Comparison of ENCODE assay signal across 14 mouse cellular contexts in the genomic region with DNA sequence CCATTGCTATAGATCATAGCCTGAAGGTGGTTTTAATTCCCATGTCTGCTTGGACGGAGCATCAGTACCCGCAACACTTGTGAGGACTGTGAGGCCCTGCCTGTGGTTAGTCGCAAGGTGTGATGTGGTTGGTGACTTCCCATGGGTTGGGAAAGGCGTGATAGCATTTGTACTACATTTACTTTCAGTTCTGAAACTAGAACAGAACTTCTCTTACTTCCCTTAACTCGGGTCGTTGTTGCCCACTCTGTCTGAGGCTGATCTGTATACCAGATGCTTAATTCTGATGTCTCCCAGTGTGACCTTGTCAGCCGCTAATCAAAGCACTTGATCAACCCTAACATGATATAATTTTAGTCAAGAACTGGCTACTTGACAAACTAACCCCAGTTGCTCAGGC. TPM values are rescaled to one million over a fixed set of nuclear protein-coding genes. Genes with fewer than 3 reads are reported as not detected.
DNase-seq lines count a peak whose midpoint lies in the region; ATAC-seq and TF ChIP-seq lines count a peak whose summit lies in the region.
"Had no signal": no experiment of that assay in that cellular context is flagged by ENCODE, and none has a peak within 500 bp of the region (broad histone marks: within the 10 kb centered on the region; RNA-seq: fewer than 3 reads in every experiment).

No protein-coding gene starts in this region.

- WGBS in thymus, adult 2 months = 10% methylated on average over 7 of the region's 7 CpGs
- 93% methylated on average over 7 of the region's 7 CpGs for WGBS in forebrain, embryonic 15.5 days
- 91% methylated on average over 7 of the region's 7 CpGs for WGBS in limb, embryonic 10.5 days

- H3K27me3 ChIP-seq in thymus, adult 2 months (ENCODE audit: control insufficient read depth, insufficient read depth, low read length) = no peaks in the 10 kb centered on the region
- H3K27me3 ChIP-seq in forebrain, embryonic 15.5 days = no peaks in the 10 kb centered on the region
- no peaks in the 10 kb centered on the region for H3K27me3 ChIP-seq in limb, embryonic 10.5 days (ENCODE audit: low read depth, poor library complexity, severe bottlenecking)
- H3K27me3 ChIP-seq: embryonic facial prominence, embryonic 15.5 days had no signal

- no peaks in the 10 kb centered on the region for H3K9me3 ChIP-seq in forebrain, embryonic 15.5 days
- no peaks in the 10 kb centered on the region for H3K9me3 ChIP-seq in limb, embryonic 10.5 days (replicated peaks)
- H3K9me3 ChIP-seq: embryonic facial prominence, embryonic 15.5 days had no signal

- H3K4me2 ChIP-seq in forebrain, embryonic 15.5 days (replicated peaks) = no peak overlapping the region
- H3K4me2 ChIP-seq: embryonic facial prominence, embryonic 15.5 days had no signal

- peak; percentile 33 for DNase-seq in thymus, adult 2 months
- no peak for DNase-seq in thymus, adult 18-20 months
- peak; percentile 65 for DNase-seq in induced T-regulatory cell, adult 2 months (ENCODE audit: low read depth)
- DNase-seq in right cerebral cortex, postnatal 25 days = no peak
- DNase-seq in limb, embryonic 10.5 days (ENCODE audit: low spot score) = no peak
- DNase-seq in frontal cortex, postnatal 25 days (ENCODE audit: low spot score in 2 of 2) = no peak
- DNase-seq: adrenal gland, postnatal 10 days; forebrain, postnatal 0 days; gastrocnemius, postnatal 25 days had no signal

- H3K36me3 ChIP-seq in thymus, adult 2 months (ENCODE audit: control insufficient read depth, insufficient read depth, low read length) = no peaks in the 10 kb centered on the region
- no peaks in the 10 kb centered on the region for H3K36me3 ChIP-seq in forebrain, embryonic 15.5 days
- 0 out of 2 replicates have a peak, but pooled peaks cover 8% of the 10 kb centered on the region for H3K36me3 ChIP-seq in limb, embryonic 10.5 days
- H3K36me3 ChIP-seq: embryonic facial prominence, embryonic 15.5 days had no signal

- TF ChIP-seq POLR2A in thymus, adult 2 months (IDR thresholded peaks at IDR 0.05; ENCODE audit: control insufficient read depth, extremely low read depth, insufficient read depth, low read length, poor library complexity) = no peak

- H3K4me1 ChIP-seq in thymus, adult 2 months (replicated peaks; ENCODE audit: control insufficient read depth, insufficient read depth, low read length) = peaks cover 16% of the 10 kb centered on the region
- peaks cover 8% of the 10 kb centered on the region for H3K4me1 ChIP-seq in forebrain, embryonic 15.5 days
- H3K4me1 ChIP-seq in limb, embryonic 10.5 days = peaks cover 22% of the 10 kb centered on the region

- H3K9ac ChIP-seq in forebrain, embryonic 15.5 days (replicated peaks) = no peak overlapping the region
- H3K9ac ChIP-seq: embryonic facial prominence, embryonic 15.5 days; forebrain, postnatal 0 days had no signal

- ATAC-seq in megakaryocyte-erythroid progenitor cell, adult 5-6 weeks (replicated peaks; ENCODE audit: low FRiP score, low TSS enrichment, poor library complexity, severe bottlenecking) = peak; percentile 31
- no peak for ATAC-seq in forebrain, embryonic 15.5 days (replicated peaks)
- ATAC-seq: forebrain, postnatal 0 days had no signal

- no peak overlapping the region for H3K4me3 ChIP-seq in thymus, adult 2 months (ENCODE audit: control insufficient read depth, insufficient read depth, low read length)
- H3K4me3 ChIP-seq in forebrain, embryonic 15.5 days = no peak overlapping the region
- no peak overlapping the region for H3K4me3 ChIP-seq in limb, embryonic 10.5 days
- H3K4me3 ChIP-seq: embryonic facial prominence, embryonic 15.5 days; myocyte had no signal

- no peak for TF ChIP-seq CTCF in thymus, adult 2 months (IDR thresholded peaks at IDR 0.05; ENCODE audit: borderline replicate concordance, control insufficient read depth, extremely low read depth, insufficient read depth, low read length, poor library complexity)

- H3K27ac ChIP-seq in thymus, adult 2 months (ENCODE audit: control insufficient read depth, insufficient read depth, low read length) = no peak overlapping the region
- H3K27ac ChIP-seq in forebrain, embryonic 15.5 days (replicated peaks) = no peak overlapping the region
- no peak overlapping the region for H3K27ac ChIP-seq in limb, embryonic 10.5 days
- H3K27ac ChIP-seq: embryonic facial prominence, embryonic 15.5 days had no signal

RNA-seq across cellular contexts. Expression of gene Gm20503, which starts 6.2 kb away (rescaled TPM):
- not detected in 2 replicates for polyA plus RNA-seq in thymus, adult 2 months (2012; rRNA removed)
- not detected in 2 replicates for total RNA-seq in megakaryocyte-erythroid progenitor cell, adult 5-6 weeks (2014; fragmentation: Nextera tagmentation)
- not detected in 2 replicates for total RNA-seq in megakaryocyte-erythroid progenitor cell, adult 5-6 weeks (2017)
- polyA plus RNA-seq in forebrain, embryonic 15.5 days (2015; fragmentation: Nextera tagmentation; extraction: Ambion mirVana) = 3.6 and 5.9 TPM in 2 replicates
- 9.3 and 9.8 TPM in 2 replicates for polyA plus RNA-seq in limb, embryonic 10.5 days (2016; fragmentation: Nextera tagmentation; extraction: Ambion mirVana)
- total RNA-seq: forebrain, postnatal 0 days had no signal
- polyA plus RNA-seq: large intestine, adult 2 months had no signal

RNA-seq across cellular contexts. Expression of gene Dnajc25, which starts 14.3 kb away (rescaled TPM):
- polyA plus RNA-seq in thymus, adult 2 months (2012; rRNA removed) = 2.3 and 3.1 TPM in 2 replicates
- 10.3 and 10.5 TPM in 2 replicates for total RNA-seq in megakaryocyte-erythroid progenitor cell, adult 5-6 weeks (2014; fragmentation: Nextera tagmentation)
- total RNA-seq in megakaryocyte-erythroid progenitor cell, adult 5-6 weeks (2017) = 24.5 and 44.0 TPM in 2 replicates
- 3.3 and 5.1 TPM in 2 replicates for polyA plus RNA-seq in forebrain, embryonic 15.5 days (2015; fragmentation: Nextera tagmentation; extraction: Ambion mirVana)
- polyA plus RNA-seq in limb, embryonic 10.5 days (2016; fragmentation: Nextera tagmentation; extraction: Ambion mirVana) = 5.5 and 8.3 TPM in 2 replicates

RNA-seq across cellular contexts. Expression of gene Ptgr1, which starts 22.3 kb away (rescaled TPM):
- polyA plus RNA-seq in thymus, adult 2 months (2012; rRNA removed) = 3.0 and 3.4 TPM in 2 replicates
- 5.0 and 14.5 TPM in 2 replicates for total RNA-seq in megakaryocyte-erythroid progenitor cell, adult 5-6 weeks (2014; fragmentation: Nextera tagmentation)
- 12.8 and 16.2 TPM in 2 replicates for total RNA-seq in megakaryocyte-erythroid progenitor cell, adult 5-6 weeks (2017)
- 4.0 and 4.2 TPM in 2 replicates for polyA plus RNA-seq in forebrain, embryonic 15.5 days (2015; fragmentation: Nextera tagmentation; extraction: Ambion mirVana)
- 12.0 and 15.7 TPM in 2 replicates for polyA plus RNA-seq in limb, embryonic 10.5 days (2016; fragmentation: Nextera tagmentation; extraction: Ambion mirVana)

RNA-seq across cellular contexts. Expression of gene Gng10, which starts 25.7 kb away (rescaled TPM):
- 22.8 and 32.7 TPM in 2 replicates for polyA plus RNA-seq in thymus, adult 2 months (2012; rRNA removed)
- 82.0 and 100 TPM in 2 replicates for total RNA-seq in megakaryocyte-erythroid progenitor cell, adult 5-6 weeks (2014; fragmentation: Nextera tagmentation)
- 58.5 and 65.7 TPM in 2 replicates for total RNA-seq in megakaryocyte-erythroid progenitor cell, adult 5-6 weeks (2017)
- 196 and 207 TPM in 2 replicates for polyA plus RNA-seq in forebrain, embryonic 15.5 days (2015; fragmentation: Nextera tagmentation; extraction: Ambion mirVana)
- polyA plus RNA-seq in limb, embryonic 10.5 days (2016; fragmentation: Nextera tagmentation; extraction: Ambion mirVana) = 81.1 and 96.4 TPM in 2 replicates

Comparison
In these comparisons a context has a peak if more than half of its experiments do, and no peak if none do; other contexts are left out.
1. DNase-seq: peak in thymus, adult 2 months (single experiment) and induced T-regulatory cell, adult 2 months (single experiment); none in thymus, adult 18-20 months (0 of 2), right cerebral cortex, postnatal 25 days (single experiment), limb, embryonic 10.5 days (single experiment) and frontal cortex, postnatal 25 days (0 of 2).